Mouse (Mus musculus) ES-E14 (cell line): ENCODE measurements at regions not wholly inside any gene's neighbourhood (a gene's known extent, or its start where the extent isn't known, plus 50 kb on each side); places are given as distances from the start of the nearest gene placed in this dataset.
A peak's percentile ranks its signal among the peaks of the same experiment; 100 is the strongest.

Experiments used
- DNase-seq: peaks from one replicate; pipeline ENCODE4 v3.0.0-alpha.2; 2013; ENCODE audit warnings: low read depth, low spot score
- H3K27ac ChIP-seq: 2 replicates; pipeline ENCODE4 v1.5.1; 2012; ENCODE audit warnings: low read depth, mild to moderate bottlenecking, low read length, moderate library complexity, mixed read lengths; ENCODE audit not compliant: poor library complexity, insufficient read depth, severe bottlenecking
- H3K36me3 ChIP-seq: 2 replicates; pipeline ENCODE4 v1.6.1; 2012; ENCODE audit warnings: mild to moderate bottlenecking, low read length, moderate library complexity, mixed read lengths; ENCODE audit not compliant: control insufficient read depth, poor library complexity, insufficient read depth, severe bottlenecking
- H3K4me1 ChIP-seq, 2 experiments: fragments of 150-350 bp in 1 of 2; sonication (generic) in 1 of 2; 2 replicates each; pipeline ENCODE4 v1.6.1; 2012; ENCODE audit warnings: low read length in 2 of 2, mild to moderate bottlenecking in 1 of 2, mixed read lengths in 1 of 2; ENCODE audit not compliant: control insufficient read depth in 2 of 2, insufficient read depth in 2 of 2, poor library complexity in 1 of 2
- H3K4me3 ChIP-seq, 2 experiments: fragments of 150-350 bp in 1 of 2; sonication (generic) in 1 of 2; 2 replicates each; pipeline ENCODE4 v1.5.1; 2012; ENCODE audit warnings: low read length in 2 of 2, low read depth in 1 of 2, mild to moderate bottlenecking in 1 of 2, mixed read lengths in 1 of 2; ENCODE audit not compliant: insufficient read depth in 1 of 2, poor library complexity in 1 of 2, severe bottlenecking in 1 of 2
- H3K9ac ChIP-seq: 2 replicates; pipeline ENCODE4 v1.6.1; 2012; ENCODE audit warnings: low read depth, mild to moderate bottlenecking, low read length, mixed read lengths; ENCODE audit not compliant: poor library complexity, insufficient read depth, severe bottlenecking
- H3K9me3 ChIP-seq: fragments of 150-350 bp; sonication (generic); 2 replicates; pipeline ENCODE4 v1.6.1; 2012; ENCODE audit warnings: low read depth, mild to moderate bottlenecking, low read length; ENCODE audit not compliant: control insufficient read depth, insufficient read depth
- CHD2 ChIP-seq: IDR thresholded peaks from 2 replicates; pipeline ENCODE4 v1.6.1; 2014; ENCODE audit warnings: mild to moderate bottlenecking, low read depth, low read length, inconsistent platforms
- HCFC1 ChIP-seq: IDR thresholded peaks from 2 replicates; pipeline ENCODE4 v1.6.1; 2012; ENCODE audit warnings: low read length, inconsistent platforms, borderline replicate concordance; ENCODE audit not compliant: insufficient read depth
- MAFK ChIP-seq: IDR thresholded peaks from 2 replicates; pipeline ENCODE4 v1.6.1; 2014; ENCODE audit warnings: mild to moderate bottlenecking, low read depth, low read length, inconsistent platforms; ENCODE audit not compliant: insufficient read depth
- ZC3H11A ChIP-seq: IDR thresholded peaks from 2 replicates; pipeline ENCODE4 v1.6.1; 2012; ENCODE audit warnings: low read depth, mild to moderate bottlenecking, inconsistent platforms, low read length, borderline replicate concordance
- ZNF384 ChIP-seq: IDR thresholded peaks from 2 replicates; pipeline ENCODE4 v1.6.1; 2012; ENCODE audit warnings: low read depth, low read length, inconsistent platforms
- in situ Hi-C, 2 experiments: fragments of 600-800 bp; cut with MboI; formaldehyde crosslinking; loops; one replicate each; pipeline ENCODE4 v1.15.1; 2025; ENCODE audit warnings: low sequenced_read_pairs in 2 of 2, inconsistent platforms in 1 of 2; ENCODE audit not compliant: unreplicated experiment in 2 of 2

DNA sequence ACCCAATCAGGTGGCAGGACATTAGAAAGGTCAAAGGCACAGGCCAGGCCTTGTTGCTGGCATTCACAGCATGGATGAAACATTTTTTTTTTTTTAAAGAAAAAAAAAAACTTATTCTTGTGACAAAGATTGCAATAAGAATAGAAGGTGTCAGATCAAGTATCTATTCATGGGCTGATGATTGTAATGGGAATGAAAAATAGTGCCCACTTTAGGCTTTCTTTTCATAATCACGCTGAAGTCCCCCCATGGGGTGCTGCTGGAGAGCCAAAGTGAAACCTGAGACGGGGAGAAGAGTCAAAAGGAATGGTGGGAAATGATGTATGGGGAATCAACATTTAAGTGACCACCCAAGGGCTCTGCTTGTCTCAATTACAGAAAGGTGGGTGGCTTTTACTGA lies 1037.0 kb downstream of the Car8 start:
- Histone ChIP-seq H3K9ac (no peak overlapping the region), H3K36me3 (no peaks in the 10 kb centered on the region), H3K4me3 (no peak overlapping the region), H3K9me3 (no peaks in the 10 kb centered on the region), H3K27ac (no peak overlapping the region), H3K4me1 (0 out of 4 replicates have a peak, but pooled peaks cover 0 to 2% of the 10 kb centered on the region in 2 experiments)
- TF ChIP-seq ZC3H11A = no peak
- no peak for TF ChIP-seq CHD2
- TF ChIP-seq ZNF384 = peak; percentile 74
- peak; percentile 21 for DNase-seq
- in situ Hi-C loops = no loop called here

DNA sequence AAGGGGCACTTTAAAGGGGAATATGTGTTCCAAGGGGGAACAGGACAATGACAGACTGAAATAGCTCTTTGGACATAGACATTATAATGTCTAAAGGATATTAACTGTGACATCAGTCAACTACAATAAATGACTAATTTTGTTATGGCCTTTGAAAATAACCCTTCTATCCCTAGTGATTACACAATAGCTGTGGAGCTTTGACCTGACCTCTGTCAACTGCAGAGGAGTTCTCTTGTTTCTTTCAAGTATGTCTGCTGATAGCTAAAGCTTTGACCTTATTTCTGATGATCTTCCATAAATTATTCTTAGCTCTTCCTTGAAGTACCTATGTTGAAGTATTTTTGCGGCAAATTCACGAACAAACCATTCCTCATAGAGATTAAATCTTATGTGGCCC lies 1038.9 kb downstream of the Car8 start:
- Histone ChIP-seq H3K4me1 (0 out of 4 replicates have a peak, but pooled peaks cover 0 to 2% of the 10 kb centered on the region in 2 experiments), H3K4me3 (no peak overlapping the region), H3K27ac (no peak overlapping the region), H3K9me3 (no peaks in the 10 kb centered on the region), H3K9ac (no peak overlapping the region), H3K36me3 (no peaks in the 10 kb centered on the region)
- no peak for DNase-seq
- no peak for TF ChIP-seq CHD2
- no peak for TF ChIP-seq ZNF384
- no peak for TF ChIP-seq ZC3H11A
- no peak for TF ChIP-seq MAFK
- no peak for TF ChIP-seq HCFC1
- in situ Hi-C loops = no loop called here

DNA sequence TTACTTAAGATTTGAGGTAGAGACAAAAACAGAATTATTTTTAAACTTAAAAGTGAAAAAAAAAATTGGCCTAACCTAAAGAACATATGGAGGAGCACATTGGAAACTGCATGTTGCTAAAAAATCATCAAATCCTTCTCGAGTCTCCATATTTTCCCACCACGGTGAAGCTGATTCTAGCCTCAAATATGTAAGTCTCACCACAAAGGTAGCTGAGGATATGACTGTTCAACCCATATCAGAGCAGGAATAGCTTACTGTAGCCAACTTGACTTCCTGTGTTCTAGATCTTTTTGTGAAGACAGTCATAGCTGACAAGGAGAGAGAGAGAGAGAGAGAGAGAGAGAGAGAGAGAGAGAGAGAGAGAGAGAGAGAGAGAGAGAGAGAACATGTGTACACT lies 1039.8 kb downstream of the Car8 start:
- H3K9ac ChIP-seq = no peak overlapping the region
- no peak overlapping the region for H3K4me3 ChIP-seq
- 0 out of 4 replicates have a peak, but pooled peaks cover 0 to 2% of the 10 kb centered on the region in 2 experiments for H3K4me1 ChIP-seq
- in situ Hi-C loops = no loop called here
- no peak overlapping the region for H3K27ac ChIP-seq
- DNase-seq = no peak
- no peaks in the 10 kb centered on the region for H3K9me3 ChIP-seq
- TF ChIP-seq CHD2 (no peak), MAFK (no peak), HCFC1 (no peak), ZNF384 (no peak), ZC3H11A (no peak)
- no peaks in the 10 kb centered on the region for H3K36me3 ChIP-seq

DNA sequence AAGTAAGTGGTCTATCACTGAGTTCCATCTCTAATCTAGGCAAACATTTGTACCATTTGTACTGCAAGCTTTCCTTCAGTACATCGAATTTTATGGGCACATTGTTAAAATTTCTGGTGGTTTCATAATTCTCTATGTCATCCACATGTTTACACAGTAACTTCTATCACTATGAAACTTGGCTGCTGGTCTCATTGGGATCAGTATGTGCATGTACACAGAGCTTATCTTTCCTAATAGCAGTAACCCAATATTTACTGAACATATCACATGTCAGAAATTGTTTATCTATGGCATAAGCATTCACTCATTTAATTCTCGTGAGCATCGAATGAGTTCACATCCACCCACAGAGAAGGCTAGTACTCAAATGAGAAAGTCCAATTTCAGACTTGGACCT lies 1042.3 kb downstream of the Car8 start:
- no peak for DNase-seq
- Histone ChIP-seq H3K27ac (no peak overlapping the region), H3K4me3 (no peak overlapping the region), H3K4me1 (0 out of 4 replicates have a peak, but pooled peaks cover 0 to 2% of the 10 kb centered on the region in 2 experiments), H3K9ac (no peak overlapping the region), H3K36me3 (no peaks in the 10 kb centered on the region), H3K9me3 (no peaks in the 10 kb centered on the region)
- in situ Hi-C loops = no loop called here
- TF ChIP-seq HCFC1 (no peak), ZNF384 (no peak), ZC3H11A (no peak), MAFK (no peak), CHD2 (no peak)

DNA sequence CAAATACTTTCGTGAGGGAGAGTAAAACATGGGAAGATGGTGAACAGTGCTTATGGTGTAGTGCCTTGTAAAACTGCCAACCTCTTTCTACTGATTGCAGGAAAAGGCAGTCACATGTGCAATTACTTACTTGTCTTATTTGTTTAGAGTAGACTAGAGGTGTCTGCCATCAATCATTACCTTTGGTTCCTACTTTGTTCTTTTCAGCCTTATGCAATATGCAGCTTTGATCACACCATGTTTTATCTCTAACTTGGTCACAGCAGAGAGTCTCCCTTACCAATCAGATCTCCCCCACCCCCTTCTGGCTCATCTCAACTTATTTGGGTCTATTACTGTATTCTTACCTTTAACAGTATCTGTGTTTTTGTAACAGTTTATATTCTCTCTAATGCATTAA lies 1043.2 kb downstream of the Car8 start:
- Histone ChIP-seq H3K27ac (no peak overlapping the region), H3K36me3 (no peaks in the 10 kb centered on the region), H3K9ac (no peak overlapping the region), H3K9me3 (no peaks in the 10 kb centered on the region), H3K4me1 (no peaks in the 10 kb centered on the region), H3K4me3 (no peak overlapping the region)
- TF ChIP-seq MAFK = no peak
- TF ChIP-seq ZC3H11A = no peak
- no peak for TF ChIP-seq HCFC1
- TF ChIP-seq ZNF384 = no peak
- no peak for TF ChIP-seq CHD2
- DNase-seq = no peak
- in situ Hi-C loops = no loop called here
